Mouse (Mus musculus) 3T3-L1 (cell line): ENCODE results near the gene Gm34653.
A peak's percentile ranks its signal among the peaks of the same experiment; 100 is the strongest.
"Not testable (repeated sequence)": the region's sequence is repeated elsewhere in the genome, so short reads cannot be mapped to it uniquely, and the experiment has no call there.

Experiments
- DNase-seq: peaks from one replicate; pipeline ENCODE4 v3.0.0-alpha.2; 2015; ENCODE audit warnings: low read depth, low spot score

Gm34653 gene

GRCm38 (mm10) chr2:34832766-34833457, at the start of gene Gm34653:
Gene Gm34653, plus strand, starts transcription at chr2:34833007.
- DNase-seq: not testable (repeated sequence)

GRCm38 (mm10) chr2:34783064-34784020, 49.5 kb upstream of the Gm34653 start:
- no peak for DNase-seq

- peak; percentile 75 for DNase-seq
These were observed 48.7 kb upstream of the Gm34653 start for GRCm38 (mm10) chr2:34784085-34784484.

DNA sequence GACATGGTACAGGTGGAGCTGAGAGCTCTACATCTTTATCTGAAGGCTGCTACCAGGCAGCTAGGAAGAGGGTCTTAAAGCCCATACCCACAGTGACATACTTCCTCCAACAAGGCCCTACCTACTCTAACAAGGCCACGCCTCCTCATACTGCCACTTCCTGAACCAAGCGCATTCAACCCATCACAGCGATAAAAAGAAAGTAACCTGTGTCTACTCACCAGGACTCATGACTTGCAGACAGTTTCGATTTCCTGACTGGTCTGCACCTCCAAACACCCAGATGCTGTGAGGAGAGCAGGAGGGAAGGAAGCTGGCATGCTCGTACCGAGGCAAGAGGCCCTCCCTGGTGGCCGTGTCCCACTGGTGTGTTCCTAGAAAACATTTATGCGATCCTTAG, 42.5 kb upstream of the Gm34653 start:
- no peak for DNase-seq

DNA sequence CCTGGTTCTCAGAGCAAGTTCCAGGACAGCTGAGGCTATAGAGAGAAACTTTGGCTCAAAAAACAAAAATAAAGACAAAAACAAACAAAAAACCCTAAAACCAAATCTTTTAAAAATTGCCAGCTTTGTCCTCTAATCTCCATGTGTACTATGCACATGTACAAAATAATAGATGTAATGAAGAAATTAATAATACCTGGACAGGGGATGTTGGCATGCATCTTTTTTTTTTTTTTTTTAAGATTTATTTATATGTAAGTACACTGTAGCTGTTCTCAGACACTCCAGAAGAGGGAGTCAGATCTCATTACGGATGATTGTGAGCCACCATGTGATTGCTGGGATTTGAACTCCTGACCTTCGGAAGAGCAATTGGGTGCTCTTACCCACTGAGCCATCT, 40.3 kb upstream of the Gm34653 start:
- not testable (repeated sequence) for DNase-seq

DNA sequence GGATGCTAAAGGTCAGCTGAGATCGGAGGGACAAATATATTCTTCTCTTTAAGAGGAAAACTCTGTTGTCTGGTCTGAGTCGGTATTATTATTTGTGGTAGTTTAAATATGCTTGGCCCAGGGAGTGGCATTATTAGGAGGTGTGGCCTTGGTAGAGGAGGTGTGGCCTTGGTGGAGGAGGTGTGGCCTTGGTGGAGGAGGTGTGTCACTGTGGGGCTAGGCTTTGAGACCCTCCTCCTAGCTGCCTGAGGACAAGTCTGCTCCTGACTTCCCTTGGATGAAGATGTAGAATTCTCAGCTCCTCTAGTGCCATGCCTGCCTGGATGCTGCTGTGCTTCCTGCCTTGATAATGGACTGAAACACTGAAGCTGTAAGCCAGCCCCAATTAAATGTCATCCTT, 38.3 kb upstream of the Gm34653 start:
- no peak for DNase-seq

DNA sequence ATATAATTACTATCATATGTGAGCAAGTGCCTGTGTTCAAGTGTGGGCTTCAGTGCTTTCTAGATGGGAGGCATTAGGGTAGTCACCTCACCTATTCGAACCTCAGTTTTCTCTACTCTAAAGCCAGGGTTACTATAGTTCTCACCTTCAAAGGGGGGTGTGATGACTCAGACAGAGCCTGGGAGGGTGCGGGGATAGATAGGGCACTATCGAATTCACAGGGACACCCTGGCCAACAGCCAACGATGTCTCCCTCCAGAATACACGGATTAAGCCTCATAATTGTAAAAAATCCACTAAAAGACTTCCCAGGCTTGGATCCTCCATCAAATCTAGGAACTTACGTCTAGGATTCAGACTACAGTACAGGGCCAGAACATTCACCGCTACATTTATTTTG, 37.4 kb upstream of the Gm34653 start:
- no peak for DNase-seq

GRCm38 (mm10) chr2:34799357-34800256, 33.2 kb upstream of the Gm34653 start, which contains the start of gene Rabepk:
Gene Rabepk, minus strand, starts transcription at chr2:34799912.
- peak; percentile 95 for DNase-seq

GRCm38 (mm10) chr2:34800371-34800770, 32.4 kb upstream of the Gm34653 start:
- peak; percentile 33 for DNase-seq

GRCm38 (mm10) chr2:34801516-34802482, 31.0 kb upstream of the Gm34653 start:
- peak; percentile 100 for DNase-seq

GRCm38 (mm10) chr2:34802565-34803245, 30.1 kb upstream of the Gm34653 start:
- DNase-seq: peak; percentile 68

- no peak for DNase-seq
These were observed 29.1 kb upstream of the Gm34653 start for GRCm38 (mm10) chr2:34803746-34804145.

GRCm38 (mm10) chr2:34804172-34804571, 28.6 kb upstream of the Gm34653 start:
- no peak for DNase-seq

DNA sequence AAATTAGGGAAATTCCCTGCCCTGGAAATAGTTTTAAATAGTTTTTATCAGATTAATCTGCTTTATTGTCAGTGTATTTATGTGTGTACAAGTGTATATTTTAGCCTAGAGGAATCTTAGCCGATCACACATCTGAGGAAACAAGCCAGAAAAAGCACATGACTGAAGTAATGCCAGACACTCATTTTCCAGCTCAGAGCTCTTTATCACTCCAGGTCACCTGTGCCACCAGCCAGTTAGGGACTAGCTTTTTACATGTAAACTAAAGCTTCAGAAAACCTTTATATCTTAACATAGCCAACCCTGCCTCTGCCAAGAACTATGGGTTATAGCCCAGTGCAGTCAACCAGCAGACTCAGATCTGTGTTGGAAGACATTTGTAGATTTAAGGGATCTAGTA, 28.0 kb upstream of the Gm34653 start:
- DNase-seq: no peak

GRCm38 (mm10) chr2:34805364-34805950, 27.4 kb upstream of the Gm34653 start:
- no peak for DNase-seq

GRCm38 (mm10) chr2:34808057-34808456, 24.8 kb upstream of the Gm34653 start:
- no peak for DNase-seq

- no peak for DNase-seq
These were observed 23.2 kb upstream of the Gm34653 start for GRCm38 (mm10) chr2:34809568-34809967.

DNA sequence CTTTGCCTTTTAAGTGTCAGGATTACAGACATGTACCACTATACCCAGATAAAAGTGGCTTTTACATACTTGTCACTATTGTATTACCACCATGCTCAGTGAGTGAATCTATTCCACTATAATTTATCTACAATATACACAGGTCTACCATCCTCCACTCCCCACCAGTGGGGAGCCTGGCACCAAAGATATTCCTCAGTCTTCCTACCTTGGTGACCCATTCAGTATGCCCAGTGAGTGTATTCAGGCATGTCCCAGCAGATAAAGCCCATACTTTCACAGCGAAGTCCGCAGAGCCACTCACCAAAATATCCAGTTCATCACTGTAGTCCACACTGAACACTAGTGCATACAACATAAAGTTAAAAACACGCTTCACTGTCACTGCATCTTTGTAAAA, 22.0 kb upstream of the Gm34653 start:
- DNase-seq: no peak

DNA sequence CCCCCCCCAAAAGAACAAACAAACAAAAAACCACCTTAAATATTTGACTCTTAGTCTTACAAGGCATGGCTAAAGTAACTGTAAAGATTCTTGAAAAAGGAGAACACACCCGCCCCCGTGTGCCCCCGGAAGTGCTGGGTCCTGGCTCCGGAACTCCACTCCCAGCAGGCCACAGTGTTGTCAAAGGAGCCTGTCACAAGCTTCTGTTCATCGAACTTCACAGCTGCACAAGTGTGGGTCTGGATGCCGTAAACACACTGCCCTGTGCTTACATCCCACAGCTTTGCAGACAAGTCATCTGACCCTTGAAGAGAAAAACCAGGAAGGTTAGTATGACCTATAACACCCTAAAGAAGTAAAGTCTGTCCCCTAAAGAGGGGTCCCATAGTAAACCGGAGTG, 20.1 kb upstream of the Gm34653 start:
- DNase-seq: no peak
